Mouse (Mus musculus) left cerebral cortex, adult 9 months (tissue): Measurements from ENCODE around the gene Vsx1.

Experiments
- DNase-seq, 2 experiments: peaks; one replicate each; pipeline ENCODE4 v3.0.0; 2022; ENCODE audit warnings: low spot score in 2 of 2

The Vsx1 gene

DNA sequence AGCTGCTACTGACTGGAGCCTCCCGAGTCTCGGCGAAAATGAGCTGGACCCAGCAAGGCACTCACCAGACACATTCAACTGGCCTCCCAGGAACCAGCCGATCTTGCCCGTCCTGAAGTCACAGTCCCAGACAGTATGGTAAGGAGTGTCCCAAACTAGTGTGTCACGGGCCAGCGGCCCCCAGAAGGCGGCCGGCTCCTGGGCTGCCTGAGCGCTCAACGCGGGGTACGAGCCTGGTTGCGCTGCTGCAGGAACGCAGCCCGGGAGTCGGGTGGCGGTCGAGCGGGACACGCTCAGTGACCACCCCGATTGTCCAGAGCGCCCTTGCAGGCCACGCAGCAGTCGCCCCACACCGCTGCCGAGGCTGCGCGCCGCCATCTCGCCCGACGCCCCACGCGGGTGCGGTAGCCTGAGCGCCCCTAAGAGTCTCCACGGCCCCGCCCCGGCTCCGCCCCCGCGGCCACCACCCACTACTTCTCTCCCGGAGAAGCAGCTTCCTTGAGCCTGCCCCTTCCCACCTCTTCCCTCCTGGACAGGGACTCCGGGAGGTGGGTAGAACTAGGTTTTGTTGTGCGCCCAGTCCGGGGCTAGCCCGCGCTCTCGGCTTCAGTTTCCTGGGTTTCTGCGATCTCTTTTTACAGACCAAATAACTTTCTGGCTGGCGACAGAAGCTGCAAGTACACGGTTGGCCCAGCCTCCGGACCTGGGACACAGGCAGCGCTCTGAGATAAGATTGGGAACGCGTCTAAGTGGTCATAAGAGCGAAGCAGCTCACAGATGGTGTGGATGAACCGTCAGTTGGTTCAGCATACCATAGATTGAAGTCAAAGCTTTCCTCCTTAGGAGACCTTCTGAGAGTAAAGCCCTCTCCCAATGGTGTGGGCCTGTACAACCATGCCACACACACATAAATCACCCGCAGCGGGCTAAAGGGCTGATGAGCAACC, 21.1 kb downstream of the Vsx1 start, which contains the start of gene Acss1:
Gene Acss1, minus strand, starts transcription at position 681 of the 947 bp plus-strand sequence.
- peak in 1 of 2 experiments; percentile 57 for DNase-seq

- DNase-seq, result no peak
Observed at GRCm38 (mm10) chr2:150667065-150667819, 21.9 kb downstream of the Vsx1 start.

DNA sequence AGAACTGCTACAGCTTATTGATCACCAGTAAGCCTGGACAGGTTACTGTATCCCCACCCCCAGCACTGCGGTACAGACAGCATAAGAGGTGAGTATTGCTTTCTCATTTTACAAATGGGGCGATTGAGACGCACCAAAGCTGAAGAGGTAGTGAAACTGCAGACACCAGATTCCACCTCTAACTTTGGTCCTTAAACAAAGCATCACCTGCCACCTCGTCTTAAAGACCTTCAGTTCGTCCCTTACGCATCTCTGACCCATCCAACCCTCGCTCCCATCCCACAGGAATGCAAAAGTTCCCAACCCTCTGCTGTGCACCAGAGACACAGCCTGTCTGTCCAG, 22.5 kb downstream of the Vsx1 start:
- DNase-seq, result no peak

- DNase-seq, result no peak
Observed at GRCm38 (mm10) chr2:150665534-150666451, 23.4 kb downstream of the Vsx1 start.

DNA sequence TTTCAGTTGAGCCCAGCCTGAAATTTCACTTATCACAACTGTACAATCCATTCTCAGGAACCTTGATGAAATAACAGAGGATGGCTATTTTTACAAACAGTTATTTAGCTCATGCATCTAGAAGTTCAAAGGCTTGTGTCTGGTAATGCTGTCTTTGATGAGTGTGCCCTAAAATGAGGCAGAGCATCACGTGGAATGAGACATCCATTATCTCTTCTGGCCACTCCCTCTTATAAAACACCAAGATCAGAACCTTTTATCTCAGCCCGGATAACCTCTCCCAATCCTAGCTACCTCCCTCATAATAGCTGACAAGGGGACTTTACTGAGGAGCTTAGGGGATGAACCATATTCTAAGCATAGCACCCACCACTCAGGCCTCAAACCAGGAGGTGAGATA, 24.2 kb downstream of the Vsx1 start:
- DNase-seq, result no peak

- no peak for DNase-seq
Observed at GRCm38 (mm10) chr2:150664152-150664920, 24.8 kb downstream of the Vsx1 start.

- DNase-seq, result peak; percentile 47 to 64
Observed at GRCm38 (mm10) chr2:150663255-150663654, 25.9 kb downstream of the Vsx1 start.

DNA sequence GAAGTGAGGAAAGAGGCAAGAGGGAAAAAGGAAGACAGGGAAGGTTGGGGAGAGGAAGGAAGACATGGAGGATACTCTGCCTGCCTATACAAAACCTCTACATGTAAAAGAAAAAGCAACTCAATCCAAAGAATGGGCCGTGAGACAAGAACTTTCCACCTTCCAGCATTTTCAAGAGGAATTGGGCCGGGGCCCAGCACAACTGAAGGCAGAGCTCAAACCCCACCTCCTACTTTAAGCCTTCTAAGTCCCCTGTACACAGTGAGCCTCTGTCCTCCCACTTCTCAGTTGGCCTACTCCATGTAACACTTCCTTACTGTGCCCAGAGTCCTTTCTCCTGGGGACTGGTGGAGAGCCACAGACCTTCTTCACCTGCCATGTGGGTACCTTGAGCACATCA, 27.2 kb downstream of the Vsx1 start:
- DNase-seq, result no peak

- DNase-seq, result no peak
Observed at GRCm38 (mm10) chr2:150660668-150661451, 28.3 kb downstream of the Vsx1 start.

- no peak for DNase-seq
Observed at GRCm38 (mm10) chr2:150660049-150660448, 29.1 kb downstream of the Vsx1 start.

DNA sequence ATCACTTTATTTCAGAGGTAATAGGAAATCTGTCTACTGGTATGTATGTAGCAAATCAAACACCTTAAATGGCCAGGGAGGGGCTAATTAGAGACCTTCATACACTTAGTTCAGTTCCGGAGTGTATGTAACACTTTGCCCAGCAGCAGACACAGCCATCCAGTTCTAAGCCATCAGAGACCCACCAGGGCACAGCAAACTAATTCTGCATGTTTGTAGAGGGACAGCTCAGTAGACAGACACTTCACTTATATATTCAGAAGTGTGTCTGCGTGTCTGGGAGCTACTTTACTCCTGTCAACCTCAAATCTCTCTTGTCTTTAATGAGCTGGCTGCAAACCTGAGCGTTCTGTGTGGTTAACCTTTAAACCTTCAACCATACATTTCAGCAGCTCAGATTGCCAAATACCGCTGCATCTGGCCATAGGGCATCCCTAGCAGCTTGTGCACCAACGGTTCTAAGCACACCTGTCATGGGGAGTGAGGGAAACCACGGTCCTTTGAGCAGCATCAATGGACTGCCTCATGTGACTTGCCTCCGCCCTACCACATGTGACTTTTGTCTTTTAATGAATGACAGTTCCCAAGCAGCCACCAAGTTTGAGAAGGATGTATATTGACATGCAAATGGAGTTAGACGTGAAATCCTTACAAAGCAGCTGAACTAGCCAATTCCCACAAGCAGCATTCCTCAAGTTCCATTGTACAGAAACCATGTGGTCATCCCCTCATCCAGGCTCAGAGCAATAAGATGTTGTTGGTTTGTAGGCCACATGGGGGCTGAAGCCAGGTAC, 32.0 kb downstream of the Vsx1 start:
- DNase-seq, result no peak

GRCm38 (mm10) chr2:150656112-150656511, 33.0 kb downstream of the Vsx1 start:
- no peak for DNase-seq

GRCm38 (mm10) chr2:150655290-150655689, 33.9 kb downstream of the Vsx1 start:
- no peak for DNase-seq

GRCm38 (mm10) chr2:150654814-150655213, 34.3 kb downstream of the Vsx1 start:
- DNase-seq, result no peak

DNA sequence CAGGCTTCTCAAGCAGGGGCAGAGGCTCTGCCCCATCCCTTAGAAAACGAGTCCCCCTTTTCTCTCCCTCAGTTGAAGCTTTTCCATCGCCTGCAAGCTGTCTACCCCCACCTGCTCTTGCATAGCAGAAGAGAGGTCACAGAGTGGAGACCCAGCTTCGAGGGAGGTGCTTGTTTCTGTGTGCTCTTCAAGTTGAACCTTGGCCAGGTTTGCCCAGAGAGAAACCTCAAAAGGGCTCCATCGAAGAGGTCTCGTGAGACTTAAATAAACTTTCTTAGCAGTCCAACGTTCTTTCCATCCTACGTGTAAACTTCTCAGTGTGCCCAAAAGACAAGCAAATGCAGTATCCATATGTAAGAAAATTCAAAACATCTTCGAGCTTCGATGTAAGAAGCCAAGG, 37.8 kb downstream of the Vsx1 start:
- no peak for DNase-seq

DNA sequence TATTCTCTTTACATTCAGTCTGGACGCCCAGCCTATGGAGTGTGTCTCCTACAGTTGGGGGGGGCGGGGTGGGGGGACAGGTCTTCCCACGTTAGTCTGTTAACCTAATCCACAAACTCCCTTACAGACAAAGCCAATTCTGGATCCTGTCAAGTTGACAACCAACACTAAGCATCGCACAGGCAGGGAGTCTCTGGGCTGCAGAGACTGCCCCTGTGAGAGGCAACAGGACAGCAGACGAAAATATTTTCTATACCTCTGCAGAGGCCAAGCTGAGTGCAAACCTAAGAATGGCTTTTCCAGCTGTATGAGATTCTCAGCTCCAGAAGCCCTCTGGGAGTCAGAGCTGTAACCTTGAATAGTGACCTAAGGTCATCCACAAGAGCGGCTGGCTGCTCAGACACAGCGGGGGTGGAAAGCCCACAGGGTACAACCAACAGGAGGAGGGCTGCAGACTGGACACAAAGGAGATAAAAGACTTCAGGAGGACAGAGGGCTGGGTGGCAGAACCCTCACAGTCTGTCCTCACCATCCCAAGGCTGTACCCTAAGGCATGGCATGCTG, 38.6 kb downstream of the Vsx1 start:
- no peak for DNase-seq

- DNase-seq, result no peak
Observed at GRCm38 (mm10) chr2:150648300-150648895, 40.8 kb downstream of the Vsx1 start.

DNA sequence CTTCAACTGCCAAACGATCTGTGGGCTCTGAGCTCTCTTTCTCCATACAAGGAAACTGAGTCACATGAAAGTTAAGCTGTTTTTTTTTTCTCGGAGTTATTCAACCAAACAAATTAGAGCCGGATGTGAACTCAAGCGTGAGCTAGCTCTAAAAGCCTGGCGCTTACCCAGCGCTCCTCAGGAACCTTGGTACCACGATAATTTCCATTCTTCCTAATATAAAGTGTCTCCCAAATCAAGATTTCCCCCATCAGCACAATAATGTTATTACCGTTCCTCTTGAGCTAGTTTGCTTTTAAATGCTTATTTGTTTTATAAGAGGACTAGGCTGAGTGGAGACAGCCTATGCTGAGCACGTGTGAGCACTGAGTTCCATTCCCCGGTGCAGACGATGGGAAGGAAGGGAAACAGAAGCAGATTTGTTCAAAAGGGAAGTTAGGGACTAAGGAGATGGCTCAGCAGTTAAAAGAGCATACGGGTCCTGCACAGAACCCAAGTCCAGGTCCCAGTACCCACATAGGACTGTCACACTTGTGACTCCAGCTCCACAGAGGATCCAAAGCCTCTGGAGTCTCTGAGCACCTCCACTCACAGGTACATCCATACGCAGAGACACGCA, 41.4 kb downstream of the Vsx1 start:
- no peak for DNase-seq
